Mouse (Mus musculus) MEL (cell line): ENCODE data around the gene Kctd10. TPM values are rescaled to one million over a fixed set of nuclear protein-coding genes. Genes with fewer than 3 reads are reported as not detected.

Source experiments
- DNase-seq: peaks from one replicate; pipeline ENCODE4 v3.0.0; 2011; ENCODE audit warnings: low read depth, low spot score
- H3K27ac ChIP-seq: 2 replicates; pipeline ENCODE4 v1.5.1; 2012; ENCODE audit warnings: low read depth, mild to moderate bottlenecking, control low read depth, low read length, moderate library complexity; ENCODE audit not compliant: control insufficient read depth
- H3K27me3 ChIP-seq, 2 experiments: fragments of 150-350 bp in 1 of 2; sonication (generic) in 1 of 2; 2 replicates each; pipeline ENCODE4 v1.6.1; 2012; ENCODE audit warnings: low read length in 2 of 2, mild to moderate bottlenecking in 2 of 2, improper control_type of control experiment in 1 of 2, moderate library complexity in 1 of 2; ENCODE audit not compliant: insufficient read depth in 2 of 2, control insufficient read depth in 1 of 2
- H3K36me3 ChIP-seq, 2 experiments: 2 replicates each; pipeline ENCODE4 v1.6.1; 2012 to 2014; ENCODE audit warnings: low read length in 2 of 2, improper control_type of control experiment in 1 of 2, inconsistent platforms in 1 of 2, mild to moderate bottlenecking in 1 of 2; ENCODE audit not compliant: insufficient read depth in 2 of 2, control insufficient read depth in 1 of 2
- H3K4me1 ChIP-seq, 2 experiments: fragments of 150-350 bp in 1 of 2; sonication (generic) in 1 of 2; 2 replicates each; pipeline ENCODE4 v1.6.1; 2012; ENCODE audit warnings: low read length in 2 of 2, improper control_type of control experiment in 1 of 2, mild to moderate bottlenecking in 1 of 2; ENCODE audit not compliant: insufficient read depth in 2 of 2, control insufficient read depth in 1 of 2
- H3K4me3 ChIP-seq, 2 experiments: fragments of 150-350 bp in 1 of 2; sonication (generic) in 1 of 2; 2 replicates each; pipeline ENCODE4 v1.5.1; 2012; ENCODE audit warnings: low read depth in 2 of 2, low read length in 2 of 2, mild to moderate bottlenecking in 2 of 2, moderate library complexity in 2 of 2, control low read depth in 1 of 2, improper control_type of control experiment in 1 of 2; ENCODE audit not compliant: control insufficient read depth in 1 of 2, insufficient read depth in 1 of 2
- H3K79me2 ChIP-seq: 2 replicates; pipeline ENCODE4 v1.6.1; 2012; ENCODE audit warnings: mild to moderate bottlenecking, low read length, moderate library complexity; ENCODE audit not compliant: control insufficient read depth, poor library complexity, insufficient read depth
- H3K9ac ChIP-seq: 2 replicates; pipeline ENCODE4 v1.6.1; 2012; ENCODE audit warnings: low read depth, mild to moderate bottlenecking, control low read depth, low read length, moderate library complexity; ENCODE audit not compliant: control insufficient read depth, poor library complexity, severe bottlenecking
- H3K9me3 ChIP-seq: fragments of 150-350 bp; sonication (generic); replicated peaks from 2 replicates; pipeline ENCODE4 v1.6.1; 2012; ENCODE audit warnings: mild to moderate bottlenecking, low read length, improper control_type of control experiment, moderate library complexity; ENCODE audit not compliant: insufficient read depth
- BHLHE40 ChIP-seq: IDR thresholded peaks from 2 replicates; pipeline ENCODE4 v1.6.1; 2012; ENCODE audit warnings: low read depth, mild to moderate bottlenecking, inconsistent platforms, low read length, improper control_type of control experiment, borderline replicate concordance
- CTCF ChIP-seq, 3 experiments: IDR thresholded peaks in 2 of 3; conservative IDR thresholded peaks in 1 of 3; 2 replicates each; pipeline ENCODE4 v1.5.1; 2011 to 2012; ENCODE audit warnings: low read length in 3 of 3, low read depth in 2 of 3, mild to moderate bottlenecking in 2 of 3, improper control_type of control experiment in 1 of 3, inconsistent platforms in 1 of 3, mixed read lengths in 1 of 3, moderate library complexity in 1 of 3; ENCODE audit not compliant: control insufficient read depth in 1 of 3, insufficient read depth in 1 of 3, poor library complexity in 1 of 3, severe bottlenecking in 1 of 3
- ETS1 ChIP-seq: IDR thresholded peaks from 2 replicates; pipeline ENCODE4 v1.6.1; 2012; ENCODE audit warnings: low read depth, mild to moderate bottlenecking, inconsistent platforms, low read length, improper control_type of control experiment, moderate library complexity
- GATA1 ChIP-seq: IDR thresholded peaks from 2 replicates; pipeline ENCODE4 v1.6.1; 2011; ENCODE audit warnings: low read depth, low read length, improper control_type of control experiment
- KAT2A ChIP-seq: conservative IDR thresholded peaks from 2 replicates; pipeline ENCODE4 v1.6.1; 2012; ENCODE audit warnings: low read depth, low read length, improper control_type of control experiment, inconsistent platforms
- MEF2A ChIP-seq: IDR thresholded peaks from 2 replicates; pipeline ENCODE4 v1.6.1; 2014; ENCODE audit warnings: low read depth, mild to moderate bottlenecking, inconsistent platforms, low read length, improper control_type of control experiment; ENCODE audit not compliant: poor library complexity, insufficient replicate concordance, severe bottlenecking; ENCODE audit errors: extremely low read depth
- NELFE ChIP-seq: IDR thresholded peaks from 2 replicates; pipeline ENCODE4 v1.6.1; 2011; ENCODE audit warnings: low read depth, low read length, improper control_type of control experiment
- NRF1 ChIP-seq: IDR thresholded peaks from 2 replicates; pipeline ENCODE4 v1.6.1; 2014; ENCODE audit warnings: low read depth, mild to moderate bottlenecking, inconsistent platforms, low read length, improper control_type of control experiment, moderate library complexity; ENCODE audit not compliant: poor library complexity, insufficient read depth, severe bottlenecking
- POLR2AphosphoS5 ChIP-seq: IDR thresholded peaks from 2 replicates; pipeline ENCODE4 v1.6.1; 2012; ENCODE audit warnings: low read depth, borderline replicate concordance, mild to moderate bottlenecking, inconsistent platforms, low read length, moderate library complexity, mixed read lengths
- RAD21 ChIP-seq: IDR thresholded peaks from 2 replicates; pipeline ENCODE4 v1.6.1; 2011; ENCODE audit warnings: mild to moderate bottlenecking, low read depth, low read length, improper control_type of control experiment
- SIN3A ChIP-seq: IDR thresholded peaks from 2 replicates; pipeline ENCODE4 v1.6.1; 2012; ENCODE audit warnings: low read length, improper control_type of control experiment, inconsistent platforms
- SMC3 ChIP-seq: IDR thresholded peaks from 2 replicates; pipeline ENCODE4 v1.6.1; 2011; ENCODE audit warnings: low read depth, low read length, improper control_type of control experiment
- TAL1 ChIP-seq: IDR thresholded peaks from 2 replicates; pipeline ENCODE4 v1.6.1; 2012; ENCODE audit warnings: mild to moderate bottlenecking, inconsistent platforms, low read length, moderate library complexity, mixed read lengths
- UBTF ChIP-seq: IDR thresholded peaks from 2 replicates; pipeline ENCODE4 v1.6.1; 2012; ENCODE audit warnings: low read depth, mild to moderate bottlenecking, inconsistent platforms, low read length, improper control_type of control experiment, moderate library complexity, borderline replicate concordance; ENCODE audit not compliant: insufficient read depth
- USF1 ChIP-seq: IDR thresholded peaks from 2 replicates; pipeline ENCODE4 v1.6.1; 2014; ENCODE audit warnings: low read depth, mild to moderate bottlenecking, inconsistent platforms, low read length, improper control_type of control experiment, moderate library complexity
- ZC3H11A ChIP-seq: IDR thresholded peaks from 2 replicates; pipeline ENCODE4 v1.6.1; 2012; ENCODE audit warnings: low read depth, mild to moderate bottlenecking, inconsistent platforms, low read length, improper control_type of control experiment
- ZKSCAN1 ChIP-seq: IDR thresholded peaks from 2 replicates; pipeline ENCODE4 v1.6.1; 2012; ENCODE audit warnings: low read depth, mild to moderate bottlenecking, inconsistent platforms, low read length, improper control_type of control experiment, moderate library complexity
- ZMIZ1 ChIP-seq: IDR thresholded peaks from 2 replicates; pipeline ENCODE4 v1.6.1; 2012; ENCODE audit warnings: low read depth, mild to moderate bottlenecking, inconsistent platforms, low read length, improper control_type of control experiment, moderate library complexity
- polyA plus RNA-seq, 2 experiments: library from polyadenylated mRNA; stranded (reverse) in 1 of 2; unstranded in 1 of 2; fragments of >175 nt in 1 of 2; fragments of >200 nt in 1 of 2; gene quantifications; 2 replicates each; pipeline versions ENCODE4 v1.2.1 to v1.2.4; 2012; ENCODE audit warnings: low replicate concordance in 2 of 2, low read depth in 1 of 2; ENCODE audit not compliant: insufficient read length in 2 of 2, insufficient read depth in 1 of 2, missing spikeins in 1 of 2
- total RNA-seq: library from RNA; depleted of rRNA; stranded (reverse); fragments of 300-350 nt; gene quantifications from 2 replicates; pipeline ENCODE4 v1.2.3, GENCODE M21; 2012

Kctd10 gene
- total and polyA plus RNA-seq, 3 experiments, result 42.2 to 47.8 TPM; not detected in 1

- H3K79me2 ChIP-seq, result no peaks in the 10 kb centered on the region
- no peak for TF ChIP-seq UBTF
- TF ChIP-seq ZC3H11A, result no peak
- no peak for TF ChIP-seq MEF2A
- no peak for TF ChIP-seq GATA1
- TF ChIP-seq ETS1, result no peak
- TF ChIP-seq, all 39 proteins: peak for 0
- no peak overlapping the region for H3K9ac ChIP-seq
- no peak for DNase-seq
- H3K27me3 ChIP-seq, result no peaks in the 10 kb centered on the region
- H3K36me3 ChIP-seq, result no peaks in the 10 kb centered on the region; a peak in 1 of 4 replicates
- no peak overlapping the region for H3K27ac ChIP-seq
- H3K9me3 ChIP-seq, result no peaks in the 10 kb centered on the region
- peaks cover 0 to 10% of the 10 kb centered on the region in 2 experiments; a peak in 1 of 4 replicates for H3K4me1 ChIP-seq
- H3K4me3 ChIP-seq, result no peak overlapping the region
Measured at GRCm38 (mm10) chr5:114342996-114343395, 37.3 kb downstream of the Kctd10 start.

GRCm38 (mm10) chr5:114323791-114324507 is 56.4 kb downstream of the Kctd10 start:
- Histone ChIP-seq H3K4me3 (peak overlapping the region; percentile 11 to 32), H3K27me3 (peaks cover 0 to 5% of the 10 kb centered on the region in 2 experiments; a peak in 3 of 4 replicates), H3K9me3 (no peaks in the 10 kb centered on the region), H3K79me2 (no peaks in the 10 kb centered on the region), H3K36me3 (no peaks in the 10 kb centered on the region), H3K9ac (peak overlapping the region; percentile 10; the same call in 1 of the 2 replicates), H3K27ac (no peak overlapping the region), H3K4me1 (peaks cover 0 to 8% of the 10 kb centered on the region in 2 experiments; a peak in 2 of 4 replicates)
- peak; percentile 73 for DNase-seq
- peak; percentile 22 for TF ChIP-seq RAD21
- no peak for TF ChIP-seq UBTF
- peak; percentile 46 to 60 (median 51) for TF ChIP-seq CTCF (IDR thresholded peaks at IDR 0.05 in 2 of 3, conservative IDR thresholded peaks at IDR 0.05 in 1 of 3; ENCODE audit: control insufficient read depth in 1 of 3, insufficient read depth in 1 of 3, low read depth in 2 of 3, low read length in 3 of 3, poor library complexity in 1 of 3, severe bottlenecking in 1 of 3)
- TF ChIP-seq SMC3, result peak; percentile 37
- peak; percentile 57; the same call in 1 of the 2 replicates for TF ChIP-seq USF1

GRCm38 (mm10) chr5:114323105-114323790 is 57.1 kb downstream of the Kctd10 start:
- peak; percentile 30 for DNase-seq
- Histone ChIP-seq H3K9me3 (no peaks in the 10 kb centered on the region), H3K36me3 (no peaks in the 10 kb centered on the region), H3K27me3 (peaks cover 0 to 8% of the 10 kb centered on the region in 2 experiments; a peak in 3 of 4 replicates), H3K4me1 (peaks cover 0 to 8% of the 10 kb centered on the region in 2 experiments; a peak in 2 of 4 replicates), H3K27ac (no peak overlapping the region), H3K9ac (peak overlapping the region; percentile 8), H3K4me3 (peak overlapping the region; percentile 11 to 32), H3K79me2 (no peaks in the 10 kb centered on the region)
- TF ChIP-seq SIN3A, result no peak
- no peak for TF ChIP-seq MEF2A
- no peak for TF ChIP-seq TAL1
- no peak for TF ChIP-seq NELFE
- no peak for TF ChIP-seq ZC3H11A
- no peak for TF ChIP-seq NRF1
- TF ChIP-seq POLR2AphosphoS5, result no peak
- no peak for TF ChIP-seq ZMIZ1
- TF ChIP-seq USF1, result no peak
- TF ChIP-seq KAT2A, result no peak
- no peak for TF ChIP-seq UBTF
- no peak for TF ChIP-seq BHLHE40
- TF ChIP-seq ZKSCAN1, result no peak
